Mouse (Mus musculus): Measurements from ENCODE around the gene Pus7.

Pus7 gene

GRCm38 (mm10) chr5:23782931-23783877, at the start of gene Pus7:
Gene Pus7 (minus strand): TSS chr5:23783711.
- DNase-seq (ENCODE audit: low spot score): peak; percentile 80

- no peak for DNase-seq (ENCODE audit: low spot score)
Observed at GRCm38 (mm10) chr5:23830897-23831752, 47.6 kb upstream of the Pus7 start.

- DNase-seq (ENCODE audit: low spot score): peak; percentile 14
Observed at GRCm38 (mm10) chr5:23826321-23827004, 43.0 kb upstream of the Pus7 start.

GRCm38 (mm10) chr5:23824171-23824733, 40.7 kb upstream of the Pus7 start:
- no peak for DNase-seq (ENCODE audit: low spot score)

- DNase-seq (ENCODE audit: low spot score): no peak
Observed at GRCm38 (mm10) chr5:23822306-23822705, 38.8 kb upstream of the Pus7 start.

GRCm38 (mm10) chr5:23816681-23817080, 33.2 kb upstream of the Pus7 start:
- DNase-seq (ENCODE audit: low spot score): no peak

DNA sequence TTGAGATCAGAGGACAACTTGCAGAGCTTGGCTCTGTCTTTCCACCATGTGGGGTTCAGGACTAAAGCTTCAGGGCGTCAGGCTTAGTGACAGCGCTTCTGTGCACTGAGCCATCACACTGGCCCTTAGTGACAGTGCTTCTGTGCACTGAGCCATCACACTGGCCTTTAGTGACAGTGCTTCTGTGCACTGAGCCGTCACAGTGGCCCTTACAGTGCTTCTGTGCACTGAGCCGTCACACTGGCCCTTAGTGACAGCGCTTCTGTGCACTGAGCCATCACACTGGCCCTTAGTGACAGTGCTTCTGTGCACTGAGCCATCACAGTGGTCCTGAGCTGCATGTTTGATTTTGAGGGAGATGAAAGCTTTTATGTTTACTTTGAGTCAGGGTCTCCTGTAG, 31.3 kb upstream of the Pus7 start:
- DNase-seq (ENCODE audit: low spot score): no peak

- DNase-seq (ENCODE audit: low spot score): no peak
Observed at GRCm38 (mm10) chr5:23792726-23793125, 9.2 kb upstream of the Pus7 start.

- DNase-seq (ENCODE audit: low spot score): no peak
Observed at GRCm38 (mm10) chr5:23789078-23789612, 5.6 kb upstream of the Pus7 start.

DNA sequence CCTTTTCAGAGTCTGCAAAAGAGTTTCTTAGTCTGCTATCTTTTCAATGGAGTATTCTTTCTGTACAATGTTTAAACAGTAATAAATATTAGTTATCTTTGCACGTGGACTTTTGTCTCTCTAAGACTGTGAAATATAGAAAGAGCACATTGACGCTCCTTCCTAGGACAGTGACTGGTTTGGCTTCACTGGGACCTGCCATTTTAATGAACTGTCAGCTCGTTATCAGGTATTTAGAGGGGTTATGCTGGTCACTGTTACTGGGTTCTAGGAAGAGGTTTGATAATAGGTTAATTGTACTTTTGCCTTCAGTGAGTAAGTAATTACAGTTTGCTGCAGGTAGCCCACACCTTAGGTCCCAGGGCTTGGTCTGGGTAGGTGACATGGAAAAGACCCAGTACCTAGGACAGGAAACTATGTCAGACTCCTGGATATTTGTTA, 4.9 kb upstream of the Pus7 start:
- DNase-seq (ENCODE audit: low spot score): no peak

- peak; percentile 91 for DNase-seq (ENCODE audit: low spot score)
Observed at GRCm38 (mm10) chr5:23787536-23788389, 4.3 kb upstream of the Pus7 start, which contains the start of gene Rint1. Gene Rint1 (plus strand): TSS chr5:23787711.

GRCm38 (mm10) chr5:23782051-23782810, 1.3 kb downstream of the Pus7 start:
- peak; percentile 11 for DNase-seq (ENCODE audit: low spot score)

GRCm38 (mm10) chr5:23781172-23781571, 2.3 kb downstream of the Pus7 start:
- no peak for DNase-seq (ENCODE audit: low spot score)

GRCm38 (mm10) chr5:23780516-23780915, 3.0 kb downstream of the Pus7 start:
- no peak for DNase-seq (ENCODE audit: low spot score)

DNA sequence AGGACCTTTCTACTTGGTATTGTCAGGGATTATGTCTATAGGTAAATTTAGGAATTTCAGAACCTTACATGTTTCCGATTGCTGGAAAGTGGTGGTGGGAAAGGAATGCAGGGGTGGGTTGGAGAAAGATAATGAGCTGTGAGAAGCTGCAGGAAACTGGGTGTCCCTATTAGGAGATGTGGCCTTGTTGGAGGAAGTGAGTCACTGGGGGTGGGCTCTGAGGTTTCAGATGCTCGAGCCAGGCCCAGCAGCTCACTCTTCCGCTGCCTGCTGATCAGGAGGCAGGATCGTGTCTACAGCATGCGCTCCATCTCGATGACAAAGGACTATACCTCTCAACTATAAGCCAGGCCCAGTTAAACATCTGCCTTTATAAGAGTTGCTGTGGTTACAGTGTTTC, 9.3 kb downstream of the Pus7 start:
- DNase-seq (ENCODE audit: low spot score): no peak

- DNase-seq (ENCODE audit: low spot score): no peak
Observed at GRCm38 (mm10) chr5:23771105-23771504, 12.4 kb downstream of the Pus7 start.

GRCm38 (mm10) chr5:23764557-23764956, 19.0 kb downstream of the Pus7 start:
- peak; percentile 27 for DNase-seq (ENCODE audit: low spot score)

DNA sequence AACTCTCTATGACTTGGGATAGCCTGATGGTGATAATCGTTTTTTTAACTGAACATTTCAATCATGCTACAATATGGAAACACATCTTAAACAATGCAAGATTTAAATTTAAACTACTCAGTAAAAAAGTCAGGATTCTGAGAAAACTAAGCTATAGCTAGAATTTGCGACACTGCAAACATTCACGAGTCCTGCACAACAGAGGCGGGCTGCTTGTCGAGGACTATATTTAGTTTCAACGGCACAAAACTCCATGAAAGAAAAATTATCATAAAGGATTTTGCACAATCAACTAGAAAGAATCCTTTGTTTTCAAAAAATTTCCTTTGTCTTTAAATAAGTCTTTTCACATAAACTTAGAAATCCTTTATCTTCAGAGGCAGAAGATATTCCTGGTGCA, 21.0 kb downstream of the Pus7 start:
- DNase-seq (ENCODE audit: low spot score): no peak

DNA sequence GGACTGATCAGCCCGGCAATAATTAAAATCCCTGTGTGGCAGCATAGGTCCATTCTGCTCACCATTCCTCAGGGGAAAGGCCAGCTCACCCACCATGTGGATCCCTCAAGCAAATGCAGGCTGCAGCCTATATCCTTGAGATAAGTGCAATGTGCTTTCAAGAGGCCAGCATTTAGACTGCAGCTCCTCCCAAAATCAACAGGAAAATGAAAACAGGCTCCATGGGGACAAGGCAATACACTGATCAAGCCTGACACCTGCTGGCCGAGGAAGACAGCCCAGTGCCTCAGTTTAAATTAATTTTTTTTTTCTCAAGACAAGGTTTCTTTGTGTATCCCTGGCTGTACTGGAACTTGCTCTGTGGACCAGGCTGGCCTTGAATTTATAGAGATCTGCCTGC, 24.9 kb downstream of the Pus7 start:
- peak; percentile 67 for DNase-seq (ENCODE audit: low spot score)

- DNase-seq (ENCODE audit: low spot score): no peak
Observed at GRCm38 (mm10) chr5:23756368-23756767, 27.1 kb downstream of the Pus7 start.
